Mouse (Mus musculus) adrenal gland, adult 18-20 months (tissue): ENCODE results near the gene Vezf1. TPM values are rescaled to one million over a fixed set of nuclear protein-coding genes. Genes with fewer than 3 reads are reported as not detected.
A peak's percentile ranks its signal among the peaks of the same experiment; 100 is the strongest.

Experiments used
- DNase-seq, 2 experiments: peaks; one replicate each; pipeline ENCODE4 v3.0.0; 2021 to 2022; ENCODE audit warnings: low spot score in 2 of 2
- total RNA-seq, 2 experiments: library from RNA; stranded (reverse); gene quantifications; 1 replicate in 1 of 2; 2 replicates in 1 of 2; pipeline ENCODE4 v1.2.3; 2021

The Vezf1 gene
- total RNA-seq, 2 experiments from 2014 or later = 42.4 to 44.5 TPM

DNA sequence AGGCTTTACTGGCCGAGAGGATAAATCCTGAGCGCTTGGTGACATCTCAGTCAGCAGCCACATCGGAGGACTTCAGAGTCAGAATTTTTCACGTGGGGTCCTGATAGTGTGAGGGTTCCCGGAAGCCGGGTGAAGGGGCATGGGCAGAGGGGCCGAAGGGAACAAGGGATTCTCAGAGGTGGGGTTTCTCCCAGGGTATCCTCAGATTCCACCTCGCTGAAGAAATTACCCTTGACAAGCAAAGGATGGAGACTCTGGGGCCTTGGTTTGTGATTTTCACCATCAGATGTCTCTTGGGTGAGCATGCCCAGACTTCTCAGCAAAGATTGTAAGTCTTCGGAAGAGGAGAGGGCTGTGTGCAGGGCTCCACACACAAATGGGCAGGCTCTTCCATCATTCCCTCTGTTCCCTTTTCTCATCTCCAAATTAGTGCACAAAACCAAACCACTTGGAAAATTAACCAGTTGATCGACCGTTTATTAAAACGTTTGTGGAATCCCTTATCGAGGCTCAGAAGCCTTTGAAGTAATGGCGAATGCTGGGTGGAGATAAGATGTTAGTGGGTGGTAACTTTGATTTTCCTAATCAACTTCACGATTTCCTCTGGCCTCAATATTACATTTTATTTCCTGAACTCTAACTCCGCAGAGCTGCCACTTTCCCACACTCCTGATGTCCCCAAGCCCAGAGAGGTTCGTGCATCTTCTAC lies 30.1 kb downstream of the Vezf1 start, which contains the start of gene Cuedc1:
Gene Cuedc1, plus strand, starts transcription at position 38 of the 709 bp plus-strand sequence.
- peak in 1 of 2 experiments; percentile 19 for DNase-seq

DNA sequence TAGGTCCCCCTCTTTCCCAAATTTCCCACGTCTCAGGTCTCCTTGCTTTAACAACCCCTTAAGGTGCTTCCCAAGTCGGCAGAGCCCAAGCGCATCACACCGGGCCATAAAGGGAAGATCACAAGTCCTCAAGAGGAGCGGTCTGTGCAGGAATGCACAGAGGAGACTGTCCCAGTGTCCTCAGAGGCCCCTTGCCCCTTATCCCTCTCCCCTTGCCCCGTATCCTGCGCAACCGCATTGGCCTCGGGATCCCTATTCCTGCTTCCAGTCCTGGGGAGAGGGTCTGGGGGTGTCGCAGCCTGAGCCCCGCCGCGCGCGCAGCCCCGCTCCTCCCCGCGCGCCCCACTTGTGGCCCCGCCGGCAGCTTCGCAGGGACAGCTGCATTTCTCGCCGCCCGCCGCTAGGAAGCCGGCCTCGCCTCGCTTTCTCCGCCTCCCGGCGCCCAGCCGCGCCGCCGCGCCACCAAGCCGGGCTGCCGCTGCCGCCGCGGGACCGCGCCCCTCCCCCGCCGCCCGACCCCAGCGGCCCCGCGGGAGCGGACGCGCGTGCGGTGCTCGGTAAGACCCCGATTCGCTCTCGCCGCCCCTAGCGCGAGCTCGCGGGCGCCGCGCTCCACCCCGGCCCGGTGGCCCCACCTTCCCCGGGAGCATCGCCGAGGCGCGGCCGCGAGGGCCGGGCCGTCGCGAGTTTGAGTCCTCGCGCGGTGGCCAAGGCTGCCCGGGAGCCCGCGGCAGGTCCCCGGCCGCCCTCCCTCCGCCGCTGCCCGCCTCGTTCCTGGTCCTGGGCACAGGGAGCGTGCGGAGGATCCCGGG lies 30.9 kb downstream of the Vezf1 start:
- peak; percentile 81 to 82 for DNase-seq

DNA sequence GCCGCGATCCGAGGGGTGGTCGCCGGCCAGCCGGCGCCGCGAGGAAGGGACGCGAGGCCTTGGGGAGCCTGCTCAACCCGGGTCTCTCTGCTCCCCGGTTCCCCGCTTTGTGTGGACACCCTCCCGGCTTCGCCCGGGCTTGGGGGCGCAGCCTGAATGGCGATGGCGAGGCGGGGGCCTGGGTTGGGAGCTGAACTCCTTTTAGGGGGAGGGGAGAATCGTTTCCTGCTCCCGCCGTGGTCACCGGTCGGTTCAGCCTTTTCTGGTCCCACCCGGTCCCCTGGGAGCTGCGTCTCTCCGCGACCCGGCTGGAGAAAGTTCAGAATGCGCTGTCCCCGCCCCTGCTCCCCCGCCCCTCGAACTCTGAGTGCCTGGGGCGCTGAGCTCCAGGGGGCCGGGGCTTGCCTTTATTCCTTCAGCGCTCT lies 31.5 kb downstream of the Vezf1 start:
- DNase-seq = peak; percentile 68 to 76

DNA sequence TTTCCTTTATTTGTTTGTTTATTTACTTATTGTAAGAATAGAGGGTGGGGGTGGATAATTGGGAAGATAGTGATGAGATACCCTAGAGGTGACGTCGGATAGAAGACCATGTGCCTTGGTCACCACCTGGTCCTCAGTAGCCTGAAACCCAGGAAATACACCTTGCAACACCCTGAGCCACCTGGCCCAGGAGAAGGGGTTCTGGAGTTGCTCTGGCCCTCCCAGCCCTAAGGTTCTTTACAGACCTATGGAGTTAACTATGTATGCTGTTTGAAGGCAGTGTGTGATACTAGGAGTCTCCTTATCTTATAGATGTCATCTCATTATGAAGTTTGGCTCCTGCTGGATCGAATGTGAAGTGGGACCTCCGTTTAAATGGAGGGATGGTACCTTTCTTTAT lies 32.1 kb downstream of the Vezf1 start:
- DNase-seq = peak in 1 of 2 experiments; percentile 20

DNA sequence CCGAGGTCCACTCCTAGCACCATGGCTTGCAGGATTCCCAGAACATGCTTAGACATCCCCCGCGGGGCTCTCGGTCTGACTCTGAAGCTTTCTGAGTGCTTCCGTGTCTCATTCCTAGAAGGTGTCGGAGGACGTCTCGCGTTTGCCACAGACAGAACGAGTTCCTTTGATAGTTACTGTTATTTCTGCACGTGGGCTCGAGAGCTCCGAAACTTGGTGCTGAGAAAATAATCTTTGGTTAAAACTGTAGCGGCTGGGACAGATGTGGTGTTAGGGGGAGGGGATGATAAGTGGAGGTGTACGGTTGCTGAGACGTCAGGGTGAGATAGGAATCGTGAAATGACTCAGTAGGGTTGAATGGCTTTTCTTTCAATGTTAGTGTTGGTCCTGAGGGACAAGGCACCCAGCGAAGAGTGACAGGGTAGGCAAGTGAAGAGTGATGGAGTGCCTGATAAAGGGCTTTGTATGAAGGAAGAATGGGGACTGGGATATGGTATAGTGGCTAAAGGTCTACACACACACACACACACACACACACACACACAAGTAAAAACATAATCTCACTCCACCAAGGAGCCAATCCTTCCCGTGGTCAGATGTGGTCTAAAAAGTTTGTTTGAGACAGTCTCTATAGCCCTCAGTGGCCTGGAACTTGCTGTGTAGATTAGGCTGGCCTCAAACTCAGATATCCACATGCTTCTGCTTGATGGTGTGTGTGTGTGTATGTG lies 35.3 kb downstream of the Vezf1 start:
- no peak for DNase-seq

DNA sequence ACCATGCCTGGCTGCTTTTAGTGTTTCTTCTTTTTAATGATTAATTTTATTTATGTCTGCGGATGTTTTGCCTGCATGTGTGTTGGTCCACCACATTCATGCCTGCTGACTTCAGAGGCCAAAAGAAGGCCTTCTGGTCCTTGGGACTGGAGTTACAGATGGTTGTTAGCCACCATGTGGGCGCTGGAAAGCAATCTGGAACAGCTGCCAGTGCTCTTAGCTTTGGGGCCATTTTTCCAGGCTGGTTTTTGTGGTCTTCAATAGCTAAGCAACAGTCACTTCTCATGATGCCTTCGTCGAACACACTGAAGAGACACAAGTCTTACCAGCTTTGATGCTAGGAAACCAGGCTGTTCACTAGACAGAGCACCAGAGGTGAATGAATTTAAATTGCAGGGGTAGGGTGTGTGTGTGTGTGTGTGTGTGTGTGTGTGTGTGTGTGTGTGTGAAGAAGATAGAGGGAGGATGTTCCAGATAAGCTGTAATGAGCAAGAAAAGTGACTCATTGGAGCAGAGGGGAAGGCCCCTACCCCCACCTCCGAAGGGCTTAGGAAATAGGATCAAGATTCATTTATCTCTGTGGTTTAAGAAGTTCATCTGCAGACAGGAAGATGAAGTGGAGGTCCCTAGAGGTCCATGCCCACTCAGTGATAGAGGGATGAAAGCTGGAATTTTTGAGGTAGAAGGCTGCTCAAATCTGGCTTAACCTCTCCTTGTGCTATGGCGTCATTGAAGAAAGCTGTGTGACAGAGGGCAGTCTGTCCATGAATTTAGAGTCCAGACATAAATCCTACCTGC lies 37.6 kb downstream of the Vezf1 start:
- no peak for DNase-seq

DNA sequence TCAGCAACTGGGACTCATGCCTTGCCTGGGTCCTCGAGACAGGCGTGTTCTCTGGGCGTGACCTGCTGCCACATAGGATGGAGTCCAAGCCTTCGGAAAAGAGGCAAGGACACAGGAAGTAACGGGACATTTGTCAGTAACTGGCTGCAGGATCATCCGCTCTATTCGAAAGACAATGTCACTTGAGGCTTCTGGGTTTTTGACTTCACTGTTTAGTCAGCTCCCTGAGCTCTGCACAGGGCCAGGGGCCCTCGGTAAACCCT lies 38.1 kb downstream of the Vezf1 start:
- peak in 1 of 2 experiments; percentile 39 for DNase-seq

DNA sequence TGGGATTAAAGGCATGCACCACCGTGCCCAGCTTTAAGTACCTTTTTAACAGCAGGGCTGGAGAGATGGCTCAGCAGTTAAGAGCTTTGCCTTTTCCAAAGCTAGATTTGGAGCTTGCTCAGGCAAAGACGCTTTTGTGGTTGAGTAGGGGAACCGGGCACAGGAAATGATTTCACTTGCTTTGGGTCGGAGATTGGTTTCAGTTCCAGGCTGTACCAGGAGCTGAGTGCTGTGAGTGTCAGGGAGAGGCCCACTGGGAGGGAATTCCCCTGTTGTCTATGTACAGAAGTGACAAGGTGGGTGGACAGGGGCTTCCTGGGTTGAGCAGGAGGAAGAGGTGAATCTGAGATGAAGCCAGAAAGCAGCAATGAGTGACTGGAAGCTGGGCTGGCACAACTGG lies 39.3 kb downstream of the Vezf1 start:
- DNase-seq = no peak

DNA sequence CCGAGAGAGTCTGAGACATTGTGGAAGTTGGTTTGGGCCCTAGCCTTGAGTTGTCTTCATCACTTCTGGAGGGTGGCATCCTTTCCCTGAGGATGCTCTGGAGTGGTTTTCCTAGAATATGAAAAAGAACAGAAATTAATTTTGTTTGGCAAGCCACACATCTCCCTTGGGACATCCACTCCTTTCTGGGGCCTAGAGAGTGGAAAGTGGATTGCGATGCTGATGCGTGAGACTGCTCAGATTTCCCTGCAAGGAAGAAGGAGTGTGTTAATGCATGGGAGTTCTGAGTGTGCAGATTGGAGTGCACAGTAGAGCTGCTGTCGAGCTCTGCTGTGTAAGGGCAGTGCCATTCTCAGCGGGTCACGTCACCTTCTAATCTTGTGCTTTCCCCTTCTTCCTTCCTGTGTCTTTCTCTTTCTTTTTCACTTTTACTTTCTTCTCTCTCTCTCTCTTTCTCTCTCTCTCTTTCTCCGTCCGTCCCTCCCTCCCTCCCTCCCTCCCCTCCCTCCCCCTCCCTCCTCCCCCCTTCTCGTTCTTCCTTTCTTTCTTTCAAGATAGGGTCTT lies 42.0 kb downstream of the Vezf1 start:
- no peak for DNase-seq

DNA sequence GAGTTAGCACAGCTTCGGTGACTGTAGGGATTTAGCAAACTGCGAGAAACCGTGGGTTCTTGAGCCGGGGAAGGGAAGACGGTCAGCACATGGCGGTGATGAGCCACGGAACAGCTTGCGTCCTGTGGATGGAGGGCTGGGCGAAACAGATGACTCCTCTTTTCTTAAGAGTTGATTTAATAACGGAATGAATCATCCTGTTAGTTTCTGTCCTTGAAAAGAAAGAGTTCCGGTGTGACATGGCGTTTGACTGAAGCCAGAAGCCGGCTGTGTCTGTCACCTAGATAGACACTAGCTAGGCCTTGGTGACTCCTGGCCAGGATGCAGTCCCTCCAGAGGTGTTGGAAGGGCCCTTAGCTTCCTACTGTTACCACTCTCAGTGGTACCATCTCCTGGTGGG lies 44.0 kb downstream of the Vezf1 start:
- DNase-seq = peak in 1 of 2 experiments; percentile 54

DNA sequence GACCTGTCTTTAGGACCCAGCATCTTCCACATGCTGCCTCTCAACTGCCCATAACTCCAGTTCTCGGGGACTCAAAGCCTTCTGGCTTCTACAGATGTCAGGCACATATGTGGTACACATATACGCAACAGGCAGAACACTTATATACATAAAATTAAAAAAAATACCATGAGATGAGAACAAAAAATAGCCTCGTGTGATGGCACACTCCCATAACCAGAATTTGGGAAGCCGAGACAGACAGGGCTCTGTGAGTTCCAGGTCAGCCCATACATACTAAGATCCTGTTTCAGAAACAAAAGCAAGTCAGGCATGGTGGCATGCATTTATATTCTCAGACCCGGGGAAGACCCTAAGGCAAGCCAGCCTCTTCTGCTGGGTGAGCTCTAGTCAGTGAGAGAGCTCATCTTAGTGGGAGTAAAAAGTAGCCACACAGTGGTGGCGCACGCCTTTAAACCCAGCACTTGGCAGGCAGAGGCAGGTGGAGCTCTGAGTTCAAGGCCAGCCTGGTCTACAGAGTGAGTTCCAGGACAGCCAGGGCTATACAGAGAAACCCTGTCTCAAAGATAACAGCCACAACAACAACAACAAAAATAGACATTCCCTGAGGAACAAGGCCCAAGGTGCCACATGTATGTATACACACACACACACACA lies 44.7 kb downstream of the Vezf1 start:
- no peak for DNase-seq

DNA sequence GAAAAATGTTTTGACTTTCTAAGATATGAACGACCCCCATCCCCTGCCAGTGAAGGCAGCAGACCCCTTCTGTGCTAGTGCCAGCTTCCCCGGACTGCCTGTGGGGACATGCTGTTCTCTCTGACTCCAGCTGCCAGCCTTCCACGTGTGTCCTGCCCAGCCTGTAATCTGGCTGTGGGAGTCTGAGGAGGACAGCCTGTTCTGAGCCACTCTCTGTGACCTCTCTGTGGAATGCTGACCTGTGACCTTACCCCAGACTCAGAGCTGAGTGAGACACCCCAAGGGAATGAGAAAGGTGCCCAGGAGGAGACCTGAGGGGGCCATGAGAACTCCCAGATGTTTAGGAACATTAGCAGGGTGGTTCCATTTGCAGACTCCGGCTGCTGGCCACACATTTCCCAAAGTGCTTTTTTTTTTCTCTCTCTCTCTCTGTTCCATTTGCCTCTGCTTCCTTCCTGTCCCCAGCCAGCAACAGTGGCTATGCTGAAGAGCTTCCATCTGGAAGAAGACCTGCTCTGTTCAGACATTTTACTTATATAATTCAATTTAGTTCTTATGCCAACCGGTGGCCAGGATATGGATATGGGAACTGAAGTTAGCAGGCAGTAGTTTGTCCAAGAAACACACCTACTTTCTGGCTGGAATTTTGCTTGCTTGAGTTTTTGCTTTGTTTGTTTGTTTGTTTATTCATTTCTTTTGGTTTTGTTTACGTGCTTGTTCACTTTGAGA lies 45.6 kb downstream of the Vezf1 start:
- no peak for DNase-seq

DNA sequence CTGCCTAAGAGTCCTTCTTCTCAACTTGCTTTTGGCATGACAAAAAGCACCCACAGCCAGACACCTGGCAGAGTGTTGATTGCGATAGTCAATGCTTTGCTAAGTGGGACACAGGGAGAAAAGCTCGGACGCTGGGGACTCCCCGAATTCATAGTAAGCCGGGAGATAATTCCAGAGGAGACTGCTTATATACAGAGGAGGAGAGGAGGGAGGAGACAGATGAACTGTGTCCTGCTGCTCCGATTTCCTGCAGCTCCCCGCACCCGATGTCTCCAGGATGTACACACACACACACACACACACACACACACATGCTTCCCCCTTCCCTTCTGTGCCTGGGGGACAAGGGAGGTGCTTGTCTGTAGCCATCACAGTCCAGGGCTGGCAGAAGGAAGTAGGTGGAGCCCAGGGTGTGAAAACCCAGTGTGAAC lies 46.8 kb downstream of the Vezf1 start:
- no peak for DNase-seq

DNA sequence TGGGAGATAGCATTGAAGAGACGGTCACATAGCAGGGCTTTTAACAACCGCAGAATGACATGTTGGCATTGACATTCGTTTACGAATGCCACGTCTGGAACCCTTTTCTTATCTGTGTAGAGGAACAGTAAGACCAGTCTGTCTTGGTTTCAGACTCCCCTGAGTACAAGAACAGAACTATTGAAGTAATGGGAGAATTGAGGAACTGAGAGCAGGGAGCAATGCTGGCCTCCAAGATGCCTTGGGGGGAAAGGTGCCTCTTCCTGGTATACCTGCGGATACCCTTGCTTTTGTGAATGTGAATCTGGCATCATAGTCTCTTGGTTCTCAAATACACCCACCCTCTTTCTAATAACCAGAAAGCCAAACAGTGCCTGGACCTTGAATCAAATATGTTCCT lies 48.5 kb downstream of the Vezf1 start:
- DNase-seq = no peak

DNA sequence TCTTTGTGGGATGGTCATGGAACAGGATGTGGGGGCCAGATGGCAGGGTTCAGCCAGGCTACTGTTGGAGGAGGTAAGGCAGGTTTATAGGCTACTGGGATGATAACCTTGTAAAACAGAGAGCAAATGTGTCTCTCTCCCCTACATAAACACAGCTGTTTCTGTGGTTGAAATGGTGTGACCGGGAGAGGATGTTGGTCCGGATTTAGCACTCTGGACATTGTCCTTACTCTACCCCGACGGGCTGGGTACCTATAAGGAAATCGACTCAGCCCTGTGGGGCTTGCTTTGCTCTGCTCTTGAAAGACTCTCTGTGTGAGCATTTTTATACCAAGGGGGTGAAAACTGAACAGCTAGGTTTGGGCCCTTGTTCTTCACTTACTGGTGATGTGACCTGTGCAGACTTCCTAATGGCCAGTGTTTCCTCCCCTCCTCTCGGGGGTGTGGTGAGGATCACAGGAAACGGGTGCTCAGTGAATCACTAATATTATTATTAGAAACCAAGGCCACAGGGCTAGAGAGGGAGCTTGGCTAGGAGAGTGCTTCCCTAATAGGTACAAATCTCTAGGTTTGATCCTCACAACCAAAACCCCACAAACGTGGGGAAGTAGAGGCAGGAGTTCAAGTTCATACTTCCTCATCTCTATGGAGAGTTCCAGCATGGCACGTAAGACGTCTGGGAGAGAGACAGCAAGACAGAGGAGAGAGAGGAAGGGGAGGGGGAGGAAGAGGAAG lies 49.4 kb downstream of the Vezf1 start:
- DNase-seq = no peak

DNA sequence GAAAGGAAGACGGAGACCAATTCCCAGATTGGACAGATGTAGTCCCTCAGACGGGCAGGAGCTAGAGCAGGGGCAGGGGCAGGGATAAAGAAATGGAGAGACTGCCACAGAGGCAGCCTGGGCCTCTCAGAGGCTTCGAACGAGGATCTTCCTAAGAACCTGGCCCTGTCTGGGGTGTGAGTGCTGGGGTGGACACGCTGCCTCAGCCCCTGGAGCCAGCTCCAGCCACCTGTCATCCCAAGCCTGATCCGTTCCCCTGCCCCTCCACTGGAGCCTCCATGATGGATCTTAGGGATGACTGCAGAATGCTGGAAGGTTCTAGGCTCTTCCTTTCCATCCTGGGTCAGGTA lies 50.0 kb downstream of the Vezf1 start:
- DNase-seq = no peak

DNA sequence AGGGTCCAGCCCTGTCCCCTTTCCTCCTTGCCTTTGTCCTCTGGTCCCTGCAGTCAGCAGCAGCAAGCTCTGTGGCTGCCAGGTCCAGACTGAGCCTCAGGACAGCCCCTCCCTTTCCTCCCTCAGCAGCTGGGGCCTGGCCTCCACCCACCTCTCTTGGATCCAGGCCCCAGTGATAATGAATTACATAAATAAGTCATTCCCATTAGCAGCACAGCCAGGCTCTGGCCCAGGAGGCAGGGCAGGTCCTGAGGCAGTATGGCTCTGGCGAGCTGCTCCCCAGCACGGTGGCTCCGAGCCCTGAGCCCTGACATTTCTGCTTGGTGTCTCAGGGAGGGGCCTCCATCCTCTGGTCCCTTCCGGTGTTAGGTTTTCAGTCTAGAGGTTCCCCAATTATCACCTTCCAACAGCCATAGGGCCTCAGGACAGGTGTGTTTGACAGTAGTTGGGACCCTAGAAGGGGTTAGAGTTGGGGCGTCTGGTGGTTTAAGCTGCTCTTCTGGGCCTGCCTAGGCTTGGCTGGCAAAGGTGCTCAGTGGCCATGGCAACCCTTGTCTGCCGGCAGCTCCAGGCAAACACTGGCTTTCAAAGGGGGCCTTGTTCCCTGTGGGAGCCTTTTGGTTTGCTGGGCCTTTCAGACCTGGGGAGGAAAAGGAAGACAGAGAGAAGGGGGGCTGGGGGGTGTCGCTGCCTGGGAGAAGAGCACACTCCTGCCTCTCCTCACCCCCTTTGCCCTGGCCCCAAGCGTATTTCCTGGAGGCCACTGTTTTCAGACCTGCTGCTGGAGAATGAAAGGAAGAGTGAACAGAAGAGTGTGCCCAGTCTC lies 51.0 kb downstream of the Vezf1 start:
- DNase-seq = peak; percentile 55 to 62

DNA sequence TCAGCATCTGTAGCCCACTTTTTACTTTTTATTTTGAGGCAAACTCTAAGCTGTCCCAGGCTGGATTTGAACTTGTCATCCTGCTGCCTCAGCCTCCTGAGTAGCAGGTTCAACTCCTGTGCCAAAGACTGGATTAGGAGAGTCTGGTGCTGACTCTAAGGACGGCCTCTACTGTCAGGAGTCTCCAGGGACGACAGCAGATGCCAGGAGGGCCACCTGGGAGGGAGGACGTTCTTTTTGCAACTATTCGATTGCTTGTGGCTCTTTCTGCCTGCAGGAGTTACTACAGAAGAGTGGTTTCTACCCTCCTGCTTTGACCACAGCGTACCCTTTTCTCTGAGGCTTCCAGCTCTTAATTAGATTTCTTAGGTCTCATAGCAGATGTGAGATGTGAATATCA lies 54.5 kb downstream of the Vezf1 start:
- no peak for DNase-seq
